Mouse (Mus musculus) lung, postnatal 0 days (tissue): ENCODE results near the gene Ston2. TPM values are rescaled to one million over a fixed set of nuclear protein-coding genes. Genes with fewer than 3 reads are reported as not detected.

ENCODE experiments used
- ATAC-seq: fragments of 200-750 bp; cut with Nextera tagmentation; 2 replicates; pipeline ENCODE4 v1.8.0; 2017; ENCODE audit warnings: moderate library complexity
- DNase-seq: peaks from one replicate; pipeline ENCODE4 v3.0.0-alpha.2; 2016; ENCODE audit warnings: low spot score
- H3K27ac ChIP-seq: fragments of 300-500 bp; sonication (generic); 2 replicates; pipeline ENCODE4 v1.5.1; 2014; ENCODE audit warnings: antibody characterized with exemption, mild to moderate bottlenecking, low read length, mixed read lengths
- H3K27me3 ChIP-seq: fragments of 300-500 bp; sonication (generic); replicated peaks from 2 replicates; pipeline ENCODE4 v1.6.1; 2014; ENCODE audit warnings: low read length, mixed read lengths; ENCODE audit not compliant: insufficient read depth
- H3K36me3 ChIP-seq: fragments of 300-500 bp; sonication (generic); 2 replicates; pipeline ENCODE4 v1.6.1; 2014; ENCODE audit warnings: low read length, mixed read lengths; ENCODE audit not compliant: insufficient read depth
- H3K4me1 ChIP-seq: fragments of 300-500 bp; sonication (generic); 2 replicates; pipeline ENCODE4 v1.6.1; 2014; ENCODE audit warnings: antibody characterized with exemption, low read depth, low read length, mixed read lengths; ENCODE audit not compliant: insufficient read depth
- H3K4me2 ChIP-seq: fragments of 300-500 bp; sonication (generic); replicated peaks from 2 replicates; pipeline ENCODE4 v1.6.1; 2014; ENCODE audit warnings: low read depth, mild to moderate bottlenecking, low read length, moderate library complexity, mixed read lengths
- H3K4me3 ChIP-seq: fragments of 300-500 bp; sonication (generic); 2 replicates; pipeline ENCODE4 v1.5.1; 2014; ENCODE audit warnings: low read depth, low read length
- H3K9ac ChIP-seq: fragments of 300-500 bp; sonication (generic); replicated peaks from 2 replicates; pipeline ENCODE4 v1.6.1; 2014; ENCODE audit warnings: low read depth, mild to moderate bottlenecking
- H3K9me3 ChIP-seq: fragments of 300-500 bp; sonication (generic); 2 replicates; pipeline ENCODE4 v1.6.1; 2016; ENCODE audit warnings: low read length, mixed read lengths
- CTCF ChIP-seq: IDR thresholded peaks from 2 replicates; pipeline ENCODE4 v1.5.1; 2016; ENCODE audit warnings: antibody characterized with exemption, mild to moderate bottlenecking
- EP300 ChIP-seq: IDR thresholded peaks from 2 replicates; pipeline ENCODE4 v1.6.1; 2016; ENCODE audit warnings: antibody characterized with exemption, mild to moderate bottlenecking, control low read depth
- WGBS: fragments of 180-500 bp; shearing (Covaris S2); extraction: QIAGEN DNeasy Blood & Tissue Kit; methylation state at CpG from one replicate; pipeline ENCODE4 v1.1.7; 2014; 5-methylcytosine and 5-hydroxymethylcytosine counted together
- polyA plus RNA-seq: library from polyadenylated mRNA; unstranded; fragments of >200 nt; fragmentation: Nextera tagmentation; extraction: Ambion mirVana; gene quantifications from 2 replicates; pipeline ENCODE4 v1.2.1, GENCODE M21; 2015

Gene Ston2
- polyA plus RNA-seq, 1 experiment from 2014 or later = 6.2 TPM

GRCm38 (mm10) chr12:91654399-91655122, 133.6 kb downstream of the Ston2 start:
- Histone ChIP-seq H3K9ac (no peak overlapping the region), H3K4me3 (no peak overlapping the region), H3K27me3 (no peaks in the 10 kb centered on the region), H3K9me3 (no peaks in the 10 kb centered on the region), H3K4me1 (peaks cover 9% of the 10 kb centered on the region; the same call in 1 of the 2 replicates), H3K36me3 (no peaks in the 10 kb centered on the region), H3K4me2 (no peak overlapping the region), H3K27ac (peak overlapping the region; percentile 20; the same call in 1 of the 2 replicates)
- WGBS = 31% methylated on average over 3 of the region's 3 CpGs
- DNase-seq (peak; percentile 44), ATAC-seq (peak; percentile 77)
- TF ChIP-seq CTCF (no peak), EP300 (no peak)

GRCm38 (mm10) chr12:91648426-91648825, 139.8 kb downstream of the Ston2 start:
- no peaks in the 10 kb centered on the region for H3K27me3 ChIP-seq
- no peak overlapping the region for H3K4me2 ChIP-seq
- TF ChIP-seq EP300 (no peak), CTCF (no peak)
- H3K36me3 ChIP-seq = no peaks in the 10 kb centered on the region
- ATAC-seq (no peak), DNase-seq (no peak)
- no peak overlapping the region for H3K4me3 ChIP-seq
- H3K9ac ChIP-seq = no peak overlapping the region
- 95% methylated on average over 17 of the region's 17 CpGs for WGBS
- H3K9me3 ChIP-seq = no peaks in the 10 kb centered on the region
- H3K27ac ChIP-seq = no peak overlapping the region
- H3K4me1 ChIP-seq = no peaks in the 10 kb centered on the region; the same call in 1 of the 2 replicates

GRCm38 (mm10) chr12:91645361-91646123, 142.6 kb downstream of the Ston2 start:
- H3K4me3 ChIP-seq = no peak overlapping the region
- H3K36me3 ChIP-seq = no peaks in the 10 kb centered on the region
- ATAC-seq = no peak; the same call in 1 of the 2 replicates
- H3K9me3 ChIP-seq = no peaks in the 10 kb centered on the region
- H3K4me2 ChIP-seq = no peak overlapping the region
- peak; percentile 46 for DNase-seq
- H3K27me3 ChIP-seq = no peaks in the 10 kb centered on the region
- no peak overlapping the region for H3K9ac ChIP-seq
- TF ChIP-seq CTCF (no peak), EP300 (no peak)
- peaks cover 4% of the 10 kb centered on the region; the same call in 1 of the 2 replicates for H3K4me1 ChIP-seq
- no peak overlapping the region for H3K27ac ChIP-seq
- WGBS = 60% methylated on average over 6 of the region's 6 CpGs

- Histone ChIP-seq H3K9ac (no peak overlapping the region), H3K36me3 (no peaks in the 10 kb centered on the region), H3K27ac (no peak overlapping the region), H3K27me3 (no peaks in the 10 kb centered on the region), H3K9me3 (no peaks in the 10 kb centered on the region), H3K4me1 (peaks cover 4% of the 10 kb centered on the region; the same call in 1 of the 2 replicates), H3K4me2 (no peak overlapping the region), H3K4me3 (no peak overlapping the region)
- 83% methylated on average over 7 of the region's 7 CpGs for WGBS
- ATAC-seq (no peak), DNase-seq (no peak)
- no peak for TF ChIP-seq EP300
- TF ChIP-seq CTCF = no peak
Observed at GRCm38 (mm10) chr12:91643221-91643620, 145.0 kb downstream of the Ston2 start.

DNA sequence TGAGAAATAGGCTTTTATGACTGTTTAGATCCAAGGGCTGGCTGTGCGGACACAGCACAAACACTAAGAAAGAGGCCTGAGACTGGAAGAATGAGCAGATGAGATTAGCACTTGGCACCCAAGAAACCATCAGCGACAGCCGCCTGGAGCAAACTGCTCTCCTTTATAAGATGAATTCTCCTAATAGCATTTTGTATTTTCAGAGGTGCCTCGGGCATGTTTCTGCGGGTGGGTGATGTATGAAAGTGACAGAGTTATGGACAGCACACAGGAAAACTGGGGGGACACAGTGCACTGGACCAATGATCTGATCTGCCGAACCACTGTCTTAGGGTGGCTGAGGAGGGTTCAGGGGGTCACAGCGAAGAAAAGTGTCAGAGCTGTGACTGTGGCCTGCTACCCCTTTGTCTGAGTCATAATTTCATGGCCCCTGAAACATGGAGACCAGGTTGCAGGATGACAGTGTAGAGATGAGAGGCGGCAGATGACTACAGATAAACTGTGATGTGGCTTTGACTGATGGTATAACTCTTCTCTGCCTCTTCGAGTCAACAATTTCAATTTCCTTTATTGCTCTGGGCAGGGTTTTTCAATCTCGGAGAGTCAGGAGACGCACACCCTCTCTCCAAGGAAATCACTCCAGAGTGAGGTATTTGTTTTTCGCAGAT, 145.6 kb downstream of the Ston2 start:
- H3K36me3 ChIP-seq = no peaks in the 10 kb centered on the region
- H3K4me2 ChIP-seq = no peak overlapping the region
- no peak overlapping the region for H3K4me3 ChIP-seq
- 71% methylated on average over 12 of the region's 12 CpGs for WGBS
- no peak overlapping the region for H3K27ac ChIP-seq
- H3K9me3 ChIP-seq = no peaks in the 10 kb centered on the region
- H3K4me1 ChIP-seq = peaks cover 4% of the 10 kb centered on the region; the same call in 1 of the 2 replicates
- no peaks in the 10 kb centered on the region for H3K27me3 ChIP-seq
- DNase-seq (no peak), ATAC-seq (no peak)
- H3K9ac ChIP-seq = no peak overlapping the region
- TF ChIP-seq CTCF = no peak
- no peak for TF ChIP-seq EP300
